Mouse (Mus musculus): ENCODE measurements around the gene Flot1.

- TF ChIP-seq POLR2A (IDR thresholded peaks at IDR 0.05; ENCODE audit: extremely low read depth, insufficient read depth, low read length): no peak
- TF ChIP-seq CTCF (IDR thresholded peaks at IDR 0.05; ENCODE audit: extremely low read depth, insufficient read depth, low read length): no peak
Measured at GRCm38 (mm10) chr17:35850974-35851373, 27.9 kb downstream of the Flot1 start.
